Mouse (Mus musculus): ENCODE results near the gene Ccdc151. TPM values are rescaled to one million over a fixed set of nuclear protein-coding genes. Genes with fewer than 3 reads are reported as not detected.

Gene Ccdc151
- total RNA-seq, 2 experiments from 2014 or later: not detected

- no peak for DNase-seq (ENCODE audit: low spot score)
- intact Hi-C loops (cut with DNase I): loop anchor here (2.0 kb wide), 1 partner anchor 45 kb away; no protein-coding TSS in a partner anchor
These were observed 801 bp downstream of the Ccdc151 start for GRCm38 (mm10) chr9:22001633-22002032.

GRCm38 (mm10) chr9:22000296-22000695, 2.1 kb downstream of the Ccdc151 start:
- intact Hi-C loops (cut with DNase I): no loop called here
- no peak for DNase-seq (ENCODE audit: low spot score)

GRCm38 (mm10) chr9:21996178-21996867, 6.1 kb downstream of the Ccdc151 start:
- intact Hi-C loops (cut with DNase I): no loop called here

GRCm38 (mm10) chr9:21992227-21992626, 10.2 kb downstream of the Ccdc151 start:
- no peak for DNase-seq (ENCODE audit: low spot score)
- intact Hi-C loops (cut with DNase I): no loop called here

More at GRCm38 (mm10) chr9:21996178-21996867, 6.1 kb downstream of the Ccdc151 start:
- DNase-seq (ENCODE audit: low spot score): no peak

- intact Hi-C loops (cut with DNase I): no loop called here
These were observed 13.0 kb downstream of the Ccdc151 start, which contains the start of gene Rgl3 for GRCm38 (mm10) chr9:21989230-21990110. Gene Rgl3 (minus strand): TSS chr9:21989446.

GRCm38 (mm10) chr9:21988421-21989101, 13.9 kb downstream of the Ccdc151 start:
- intact Hi-C loops (cut with DNase I): no loop called here
- DNase-seq (ENCODE audit: low spot score): no peak

More at GRCm38 (mm10) chr9:21989230-21990110, 13.0 kb downstream of the Ccdc151 start, which contains the start of gene Rgl3:
- peak; percentile 24 for DNase-seq (ENCODE audit: low spot score)

GRCm38 (mm10) chr9:21987592-21988342, 14.7 kb downstream of the Ccdc151 start:
- no peak for DNase-seq (ENCODE audit: low spot score)
- intact Hi-C loops (cut with DNase I): no loop called here

- no peak for DNase-seq (ENCODE audit: low spot score)
These were observed 18.5 kb downstream of the Ccdc151 start for GRCm38 (mm10) chr9:21983911-21984310.

GRCm38 (mm10) chr9:21978398-21979128, 23.9 kb downstream of the Ccdc151 start:
- no peak for DNase-seq (ENCODE audit: low spot score)

More at GRCm38 (mm10) chr9:21983911-21984310, 18.5 kb downstream of the Ccdc151 start:
- intact Hi-C loops (cut with DNase I): no loop called here

GRCm38 (mm10) chr9:21977972-21978371, 24.5 kb downstream of the Ccdc151 start:
- intact Hi-C loops (cut with DNase I): loop anchor here (5.0 kb wide), 1 partner anchor 164 kb away; no protein-coding TSS in a partner anchor
- no peak for DNase-seq (ENCODE audit: low spot score)

More at GRCm38 (mm10) chr9:21978398-21979128, 23.9 kb downstream of the Ccdc151 start:
- intact Hi-C loops (cut with DNase I): loop anchor here (5.0 kb wide), 1 partner anchor 164 kb away; no protein-coding TSS in a partner anchor

- intact Hi-C loops (cut with DNase I): loop anchor here (5.0 kb wide), 1 partner anchor 165 kb away; no protein-coding TSS in a partner anchor
- no peak for DNase-seq (ENCODE audit: low spot score)
These were observed 25.1 kb downstream of the Ccdc151 start for GRCm38 (mm10) chr9:21977331-21977730.

- intact Hi-C loops (cut with DNase I): loop anchor here (5.0 kb wide), 1 partner anchor 166 kb away; no protein-coding TSS in a partner anchor
- no peak for DNase-seq (ENCODE audit: low spot score)
These were observed 25.7 kb downstream of the Ccdc151 start for GRCm38 (mm10) chr9:21976626-21977175.

- DNase-seq (ENCODE audit: low spot score): no peak
- intact Hi-C loops (cut with DNase I): no loop called here
These were observed 33.1 kb downstream of the Ccdc151 start for GRCm38 (mm10) chr9:21969304-21969703.

GRCm38 (mm10) chr9:21968883-21969282, 33.6 kb downstream of the Ccdc151 start:
- intact Hi-C loops (cut with DNase I): no loop called here
- DNase-seq (ENCODE audit: low spot score): no peak

GRCm38 (mm10) chr9:21963417-21963816, 39.0 kb downstream of the Ccdc151 start, which contains the start of gene Epor:
Gene Epor (minus strand): TSS chr9:21963506.
- intact Hi-C loops (cut with DNase I): no loop called here
- DNase-seq (ENCODE audit: low spot score): peak; percentile 53

GRCm38 (mm10) chr9:21962416-21963059, 39.9 kb downstream of the Ccdc151 start:
- peak; percentile 52 for DNase-seq (ENCODE audit: low spot score)
- intact Hi-C loops (cut with DNase I): no loop called here

- DNase-seq (ENCODE audit: low spot score): no peak
- intact Hi-C loops (cut with DNase I): no loop called here
These were observed 40.4 kb downstream of the Ccdc151 start for GRCm38 (mm10) chr9:21962010-21962409.

All from heart, postnatal 25 days (tissue).